Mouse (Mus musculus) R1 (cell line): ENCODE results near the gene Mpz.
A peak's percentile ranks its signal among the peaks of the same experiment; 100 is the strongest.

Experiments used
- DNase-seq: peaks from one replicate; pipeline ENCODE4 v3.0.0-alpha.2; 2018; ENCODE audit warnings: low read depth, low spot score

Mpz gene

DNA sequence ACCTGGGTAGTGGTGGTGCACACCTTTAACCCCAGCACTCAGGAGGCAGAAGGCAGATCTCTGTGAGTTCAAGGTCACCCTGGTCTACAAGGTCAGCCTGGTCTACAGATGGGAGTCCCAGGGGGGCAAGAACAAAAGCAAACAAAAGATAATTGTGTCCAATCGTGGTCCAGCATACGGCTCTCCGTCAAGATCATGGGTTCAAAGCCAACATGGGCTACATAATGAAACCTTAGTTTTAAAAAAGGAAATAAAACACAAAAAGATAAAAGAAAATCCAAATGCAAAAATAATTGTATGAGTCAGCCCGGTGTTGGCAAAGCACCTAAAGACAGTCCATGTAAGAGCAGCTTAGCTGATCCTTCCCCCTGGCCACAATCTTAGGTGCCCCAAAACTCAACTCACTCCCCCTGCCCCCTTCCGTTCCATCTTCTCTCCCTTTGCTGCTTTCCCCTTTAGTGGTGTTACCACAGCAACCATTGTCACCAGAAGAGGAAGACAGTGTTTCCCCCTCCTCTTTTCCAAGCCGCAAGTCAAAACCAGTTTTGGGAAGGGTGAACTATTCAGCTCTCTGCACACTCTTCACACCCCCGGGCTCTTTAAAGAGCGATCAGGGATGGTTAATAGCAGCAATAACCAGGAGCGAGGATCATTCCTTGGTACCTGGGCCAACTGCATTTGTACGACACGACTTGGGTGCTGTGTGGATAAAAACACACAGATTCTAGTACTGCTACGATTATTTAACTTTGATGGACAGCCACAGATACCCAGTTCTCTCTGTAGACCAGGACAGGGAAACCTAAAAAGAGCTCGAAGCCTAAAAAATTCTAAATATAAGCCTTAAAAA is 37.6 kb downstream of the Mpz start:
- DNase-seq, result peak; percentile 37

DNA sequence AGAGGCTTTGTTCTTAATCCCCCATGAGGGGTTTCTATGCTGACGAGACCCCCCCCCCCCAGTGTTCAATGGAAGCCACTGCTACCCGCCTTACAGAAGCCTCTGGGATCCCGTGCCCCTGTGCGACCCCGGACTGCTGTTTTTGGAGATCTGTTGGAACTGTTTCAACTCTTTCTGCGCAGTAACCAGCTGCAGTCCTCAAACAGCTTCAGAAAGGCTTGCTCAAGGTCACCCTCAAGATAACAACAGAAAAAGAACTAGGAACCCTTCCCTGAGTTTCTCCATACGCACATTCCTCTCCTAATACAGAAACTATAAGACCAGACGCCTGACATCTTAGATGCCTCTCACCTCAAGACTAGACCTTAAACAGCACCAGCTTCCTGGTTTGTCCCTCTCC is 38.5 kb downstream of the Mpz start:
- DNase-seq, result no peak

DNA sequence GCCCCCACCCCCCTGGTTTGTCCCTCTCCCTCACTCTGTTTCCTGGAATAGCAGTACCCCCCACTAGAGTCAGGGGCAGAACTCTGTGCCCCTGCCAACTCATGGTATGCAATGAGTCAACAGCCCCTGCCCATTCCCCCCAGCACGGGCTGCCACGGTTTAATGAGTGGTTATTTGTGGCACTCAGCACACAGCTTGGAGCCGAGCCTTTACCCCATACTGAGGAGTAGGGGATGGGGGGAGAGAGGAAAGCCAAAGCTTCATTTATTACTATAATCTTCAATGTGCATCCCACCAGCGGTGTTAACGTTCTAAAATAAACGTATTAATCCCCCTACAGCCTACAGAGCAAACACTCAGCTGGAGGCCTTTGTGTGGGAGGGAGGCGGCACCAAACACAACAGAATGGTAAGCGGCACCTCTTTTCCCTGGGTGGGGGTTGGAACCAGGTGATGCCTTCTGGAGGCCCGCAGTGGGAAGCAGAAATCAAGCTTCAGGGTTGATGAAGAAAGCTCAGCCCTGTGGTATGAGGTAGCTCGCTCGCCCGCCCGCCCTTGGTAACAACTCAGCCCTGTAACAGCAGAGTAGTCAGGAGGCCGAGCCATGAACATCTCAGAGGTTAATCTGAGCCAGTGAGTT is 39.1 kb downstream of the Mpz start:
- no peak for DNase-seq

DNA sequence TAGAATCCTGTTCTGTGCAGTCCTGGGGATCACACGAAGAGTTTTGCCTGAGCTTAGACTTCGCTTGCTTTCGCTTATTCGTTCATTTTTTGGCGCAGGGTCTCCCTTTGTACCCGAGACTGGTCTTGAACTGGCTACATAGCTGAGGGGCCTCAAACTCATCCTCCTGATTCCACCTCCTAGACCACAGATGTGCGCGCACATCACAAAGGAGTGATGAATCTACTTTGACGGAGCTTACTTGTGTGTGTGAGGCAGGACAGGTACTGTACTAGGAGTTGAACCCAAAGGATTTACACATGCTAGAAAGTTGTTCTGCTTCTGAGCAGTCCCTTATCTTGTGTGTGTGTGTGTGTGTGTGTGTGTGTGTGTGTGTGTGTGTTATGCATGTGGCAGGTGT is 40.3 kb downstream of the Mpz start:
- DNase-seq, result no peak

DNA sequence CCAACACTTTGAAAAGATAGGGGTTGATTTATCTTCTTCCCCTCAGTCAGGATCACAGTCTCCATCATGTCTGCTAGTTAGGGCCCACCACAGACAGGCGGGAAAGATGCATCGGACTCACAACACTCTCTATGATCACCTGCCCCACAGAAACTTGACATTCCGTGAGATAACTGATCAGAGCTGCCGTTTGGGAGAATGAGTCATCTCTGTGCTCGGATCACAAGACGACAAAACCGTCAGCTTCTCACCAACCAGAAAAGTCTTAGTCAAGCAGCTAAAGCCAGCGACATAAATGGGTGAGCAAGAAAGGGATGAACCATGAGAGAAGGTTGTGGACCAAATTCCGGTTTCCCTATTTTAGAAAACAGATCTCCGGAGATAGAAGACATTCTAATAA is 41.8 kb downstream of the Mpz start:
- no peak for DNase-seq

DNA sequence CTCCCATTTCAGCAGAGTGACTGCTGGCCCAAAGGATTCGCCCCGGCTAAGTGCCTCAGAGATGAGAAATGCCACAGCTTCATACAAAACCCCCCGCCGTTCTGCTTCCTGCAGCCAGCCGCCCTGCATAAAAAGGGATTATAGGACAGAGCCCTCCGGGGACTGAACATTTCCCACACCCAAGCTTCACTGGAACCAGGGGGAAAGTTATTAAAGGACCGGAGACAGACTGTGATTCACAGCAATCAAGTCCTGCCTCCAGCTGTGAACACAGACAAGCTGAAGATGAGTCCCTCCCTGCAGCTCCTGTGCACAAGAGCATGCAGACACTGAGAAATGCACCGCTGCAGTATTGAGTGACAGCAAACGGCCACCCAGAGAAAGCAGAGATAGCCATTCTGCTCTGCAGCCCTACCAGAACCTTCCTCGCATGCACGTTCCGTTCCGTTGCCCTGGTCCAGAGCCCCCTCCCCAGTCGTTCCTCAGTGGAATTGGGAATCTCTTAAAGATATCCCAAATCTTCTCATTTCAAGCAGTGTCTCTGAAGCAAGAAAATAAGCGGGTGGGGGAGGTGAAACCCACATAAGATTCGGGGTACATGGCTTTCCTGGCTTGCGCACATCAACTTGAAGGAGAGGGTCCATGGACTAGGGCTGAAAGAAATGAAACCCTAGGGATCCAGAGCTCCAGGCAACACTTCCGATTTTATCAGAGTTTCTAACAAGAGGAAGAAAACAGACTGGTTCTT is 42.8 kb downstream of the Mpz start:
- DNase-seq, result no peak

DNA sequence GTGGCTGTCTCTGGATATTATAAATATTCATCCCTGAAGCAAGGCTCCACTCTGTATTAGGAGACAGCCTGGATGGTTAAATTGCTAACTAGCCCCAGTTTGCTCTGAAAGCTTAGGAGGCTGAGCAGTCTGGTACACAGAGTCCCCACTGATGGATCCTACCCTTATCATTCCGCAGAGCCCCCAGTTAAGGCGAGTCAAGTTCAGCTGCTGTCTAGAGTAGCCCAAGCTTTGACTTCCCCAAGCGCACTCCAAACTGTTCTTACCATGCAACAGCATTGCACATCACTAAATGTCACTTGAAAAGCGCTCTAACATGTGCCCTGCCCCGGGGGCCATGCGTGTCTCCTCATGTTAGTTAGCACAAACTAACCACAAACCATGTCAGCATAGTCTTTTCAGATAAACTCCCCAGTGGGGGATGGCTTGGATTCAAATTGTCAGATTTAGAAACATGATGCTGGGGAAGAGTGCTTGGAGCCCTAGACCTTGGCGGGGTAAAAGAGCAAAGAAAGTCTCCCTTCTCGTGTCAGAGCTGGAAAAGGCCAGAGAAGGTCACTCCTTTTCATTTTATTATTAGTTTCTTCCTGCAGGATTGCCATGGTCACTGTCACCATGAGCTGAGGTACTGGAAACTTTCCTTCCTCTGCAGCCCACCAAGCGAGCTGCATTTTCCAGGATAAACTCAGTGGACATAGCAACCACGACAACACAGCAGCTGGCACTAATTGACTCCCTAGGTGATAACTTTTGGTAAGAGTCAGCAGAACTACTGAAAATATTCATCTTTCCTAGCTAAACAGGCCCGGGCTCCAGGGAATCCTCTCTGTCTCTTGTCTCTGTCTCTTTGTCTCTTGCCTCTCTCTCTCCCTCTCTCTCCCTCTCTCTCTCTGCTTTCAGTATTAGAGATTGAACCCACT is 43.7 kb downstream of the Mpz start:
- no peak for DNase-seq

DNA sequence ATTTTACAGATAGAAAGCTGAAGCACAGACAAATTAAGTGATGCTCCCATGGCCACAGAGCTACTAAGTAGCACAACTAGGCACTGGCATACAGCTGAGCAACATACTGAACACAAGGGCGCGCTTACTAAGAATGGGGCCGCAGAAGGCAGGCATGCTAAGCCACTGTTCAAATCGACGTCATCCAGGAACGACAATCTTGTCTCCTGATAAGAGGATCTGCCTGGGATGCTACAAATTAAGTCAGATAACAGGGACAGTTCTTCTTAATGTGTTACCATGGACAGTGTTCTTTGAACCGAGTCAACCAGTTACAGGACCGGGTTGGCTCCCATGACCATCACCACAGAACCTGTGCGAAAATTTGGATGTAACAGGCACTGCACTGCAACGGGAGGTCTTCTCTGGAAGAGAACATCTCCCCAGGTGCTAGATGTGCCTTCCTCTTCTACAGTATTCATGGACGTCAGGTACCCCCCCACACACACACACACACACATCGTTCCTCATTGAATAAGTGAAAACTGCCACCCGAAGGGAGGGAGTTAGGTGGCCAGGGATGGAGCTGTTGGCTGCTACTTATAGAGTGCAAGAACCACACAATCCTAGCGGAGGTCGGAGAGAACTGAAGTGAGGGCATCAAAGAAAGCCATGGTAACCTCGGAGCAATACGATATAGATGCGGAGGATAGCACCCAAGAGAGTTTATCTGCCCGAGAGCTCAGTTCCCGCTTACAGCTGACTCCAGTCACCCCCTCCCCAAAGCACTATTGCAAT is 44.7 kb downstream of the Mpz start:
- no peak for DNase-seq

DNA sequence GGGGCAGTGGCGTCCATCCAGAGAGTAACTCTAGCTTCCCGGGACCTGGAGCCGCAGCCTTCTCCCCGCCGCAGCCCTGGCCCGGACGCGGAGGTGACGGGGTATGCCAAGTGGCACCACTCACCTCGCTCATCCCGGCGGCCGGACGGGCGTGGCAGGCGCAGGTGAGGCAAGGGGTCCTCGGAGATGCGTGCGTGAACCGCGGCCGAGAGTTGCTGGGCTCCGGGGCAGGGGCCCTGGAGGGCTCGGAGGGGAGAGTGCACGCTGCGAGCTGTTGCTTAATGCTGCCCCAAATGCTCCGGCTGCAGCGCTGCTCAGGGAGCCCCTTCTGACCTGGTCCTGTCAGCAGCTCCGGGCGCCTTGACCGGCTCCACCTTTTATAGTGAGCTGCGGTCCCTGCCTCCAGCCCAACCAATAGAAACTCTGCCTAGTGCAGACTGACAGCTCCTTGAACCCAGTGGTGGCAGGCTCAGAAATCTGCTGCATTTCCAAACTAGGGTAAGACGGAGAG is 45.4 kb downstream of the Mpz start, which contains the start of gene Pcp4l1:
Pcp4l1 (minus strand) TSS at position 382 of the 511 bp plus-strand sequence.
- DNase-seq, result peak; percentile 84

DNA sequence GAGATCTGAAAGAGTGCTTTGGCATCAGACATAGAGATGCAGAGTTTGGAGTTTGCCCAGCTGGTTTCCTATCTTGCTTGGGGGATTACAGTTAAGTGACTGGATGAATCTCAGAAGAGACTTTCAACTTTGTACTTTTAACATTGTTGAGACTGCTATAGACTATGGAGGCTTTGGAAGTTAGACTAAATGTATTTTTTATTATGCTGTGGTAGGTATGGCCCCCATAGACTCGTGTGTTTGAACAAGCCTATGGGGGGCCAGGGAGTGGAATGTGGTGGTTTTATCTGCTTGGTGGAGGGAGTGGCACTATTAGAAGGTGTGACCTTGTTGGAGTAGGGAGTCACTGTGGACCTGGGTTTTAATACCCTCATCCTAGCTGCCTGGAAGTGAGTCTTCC is 49.0 kb downstream of the Mpz start:
- no peak for DNase-seq

DNA sequence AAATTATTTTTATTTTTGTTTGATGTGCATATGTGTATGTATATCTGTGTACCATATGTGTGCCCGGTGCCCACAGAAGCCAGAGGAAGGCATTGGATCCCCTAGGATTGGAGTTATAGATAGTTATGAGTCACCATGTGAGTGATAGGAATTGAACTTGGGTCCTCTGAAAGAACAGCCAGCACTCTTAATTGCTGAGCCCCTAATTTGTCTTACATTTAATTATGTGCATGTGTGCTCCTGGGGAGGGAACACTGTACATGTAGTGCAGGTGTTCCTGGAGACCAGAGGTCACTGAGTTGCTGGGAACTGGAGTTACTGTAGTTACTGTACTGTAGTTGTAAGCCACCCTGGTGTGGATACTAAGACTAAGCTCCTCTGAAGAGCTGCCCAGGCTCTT is 50.3 kb downstream of the Mpz start:
- DNase-seq, result no peak

DNA sequence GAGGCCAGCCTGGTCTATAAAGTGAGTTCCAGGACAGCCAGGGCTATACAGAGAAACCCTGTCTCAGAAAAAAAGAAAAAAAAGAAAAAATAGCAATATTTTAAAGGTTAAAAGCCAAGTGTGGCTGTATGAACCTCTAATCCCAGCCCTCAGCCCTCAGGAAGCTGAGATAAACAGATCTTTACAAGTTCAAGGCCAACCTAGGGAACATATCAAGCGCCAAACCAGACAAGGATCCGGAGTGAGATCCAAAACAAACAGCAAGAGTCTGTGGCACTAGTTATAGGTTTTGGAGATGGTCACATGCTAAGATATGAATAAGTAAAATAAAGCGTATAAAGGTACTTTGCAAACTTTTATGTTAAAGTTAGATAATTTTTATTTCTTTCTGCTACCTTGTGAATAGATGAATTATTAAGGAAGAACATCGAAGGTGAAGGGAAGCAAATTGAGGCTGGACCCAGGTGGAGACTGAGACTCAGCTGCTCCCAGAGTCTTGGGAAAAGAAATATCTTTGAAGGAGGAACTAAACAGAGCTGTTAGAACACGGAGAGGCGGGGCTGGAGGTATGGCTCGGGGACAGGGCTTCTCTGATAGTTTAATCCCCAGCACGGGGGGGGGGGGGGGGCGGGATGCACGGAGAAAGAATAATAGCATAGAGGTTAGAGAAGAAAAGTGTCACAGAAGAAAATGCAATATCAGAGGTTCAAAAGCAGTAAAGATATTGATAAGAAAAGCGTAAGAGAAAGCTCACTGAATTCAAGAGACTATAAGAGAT is 53.1 kb downstream of the Mpz start:
- DNase-seq, result no peak

DNA sequence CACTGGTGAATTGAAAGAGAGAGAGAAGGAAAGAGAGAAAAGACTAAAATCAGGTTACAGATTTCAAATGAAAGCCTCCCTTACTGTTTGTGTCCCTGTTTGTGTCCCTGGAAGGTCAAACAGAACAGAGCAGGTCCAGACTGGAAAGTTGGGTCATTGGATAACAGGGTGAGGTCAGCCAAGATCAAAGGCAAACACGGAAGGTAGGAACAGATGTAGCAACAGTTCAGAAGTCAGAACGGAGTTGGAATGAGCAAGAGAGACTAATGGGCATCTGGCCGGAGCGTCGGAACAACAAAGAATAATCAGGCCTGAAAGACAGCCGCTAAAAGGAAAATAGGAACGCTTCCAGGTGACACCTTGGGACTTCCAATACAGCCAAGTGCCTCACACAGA is 53.7 kb downstream of the Mpz start:
- no peak for DNase-seq

DNA sequence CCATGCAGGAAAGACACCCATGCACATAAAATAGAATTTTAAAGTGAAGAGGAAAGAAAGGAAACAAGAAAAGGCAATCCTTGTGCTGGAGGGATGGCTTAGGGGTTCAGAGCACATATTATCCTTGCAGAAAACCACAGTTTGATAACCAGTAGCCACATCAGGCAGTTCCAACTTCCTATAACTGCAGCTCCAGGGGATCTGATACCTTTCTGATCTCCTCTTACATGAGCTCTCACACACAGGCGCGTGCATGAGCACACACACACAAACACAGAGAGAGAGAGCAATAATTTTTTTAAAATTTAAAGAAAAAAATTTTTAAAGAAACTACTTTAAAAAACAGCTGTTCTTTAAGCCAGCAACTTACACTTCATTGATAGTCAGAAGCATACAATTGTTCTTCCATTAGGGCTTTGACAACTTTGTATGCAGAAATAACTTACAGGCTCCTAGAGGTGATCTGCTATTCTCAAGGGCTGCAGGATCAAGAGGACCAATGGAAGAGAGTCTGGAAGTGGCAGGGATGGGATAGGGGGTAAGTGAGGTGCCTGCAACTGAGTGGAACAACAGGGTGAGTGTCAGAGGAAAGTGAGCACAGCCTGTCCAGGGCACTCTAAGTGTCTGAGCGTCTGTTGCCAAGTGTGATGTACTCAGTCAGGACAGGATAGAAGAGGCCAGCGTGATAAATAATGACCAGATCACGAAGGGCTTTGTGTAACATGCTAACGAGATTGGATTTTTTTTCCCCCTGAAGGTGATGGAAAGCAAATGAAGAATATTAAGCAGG is 55.4 kb downstream of the Mpz start:
- DNase-seq, result no peak

DNA sequence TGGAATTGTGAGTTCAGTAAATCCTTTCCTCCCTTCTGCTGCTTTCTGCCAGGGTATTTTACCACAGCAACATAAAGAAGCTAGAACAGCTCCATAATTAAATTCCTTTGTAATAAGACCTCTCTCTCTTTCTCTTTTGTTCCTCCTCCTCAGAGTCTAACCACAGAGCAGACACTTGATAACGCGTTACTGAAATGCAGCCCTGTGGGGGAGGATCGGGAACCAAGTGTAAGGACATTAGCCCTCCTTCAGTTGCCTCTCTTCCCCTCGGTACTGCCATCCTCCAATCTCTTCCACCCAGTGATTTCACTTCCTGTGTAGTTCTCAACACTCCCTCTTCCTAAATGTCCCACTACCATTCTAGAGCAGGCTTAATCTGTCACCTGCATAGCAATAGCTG is 58.9 kb downstream of the Mpz start:
- no peak for DNase-seq
